Mouse (Mus musculus): Measurements from ENCODE around the gene Tgif1. TPM values are rescaled to one million over a fixed set of nuclear protein-coding genes. Genes with fewer than 3 reads are reported as not detected.

Tgif1 gene
- total and polyA plus RNA-seq, 3 experiments = 5.4 to 47.6 (median 11.0) TPM

DNA sequence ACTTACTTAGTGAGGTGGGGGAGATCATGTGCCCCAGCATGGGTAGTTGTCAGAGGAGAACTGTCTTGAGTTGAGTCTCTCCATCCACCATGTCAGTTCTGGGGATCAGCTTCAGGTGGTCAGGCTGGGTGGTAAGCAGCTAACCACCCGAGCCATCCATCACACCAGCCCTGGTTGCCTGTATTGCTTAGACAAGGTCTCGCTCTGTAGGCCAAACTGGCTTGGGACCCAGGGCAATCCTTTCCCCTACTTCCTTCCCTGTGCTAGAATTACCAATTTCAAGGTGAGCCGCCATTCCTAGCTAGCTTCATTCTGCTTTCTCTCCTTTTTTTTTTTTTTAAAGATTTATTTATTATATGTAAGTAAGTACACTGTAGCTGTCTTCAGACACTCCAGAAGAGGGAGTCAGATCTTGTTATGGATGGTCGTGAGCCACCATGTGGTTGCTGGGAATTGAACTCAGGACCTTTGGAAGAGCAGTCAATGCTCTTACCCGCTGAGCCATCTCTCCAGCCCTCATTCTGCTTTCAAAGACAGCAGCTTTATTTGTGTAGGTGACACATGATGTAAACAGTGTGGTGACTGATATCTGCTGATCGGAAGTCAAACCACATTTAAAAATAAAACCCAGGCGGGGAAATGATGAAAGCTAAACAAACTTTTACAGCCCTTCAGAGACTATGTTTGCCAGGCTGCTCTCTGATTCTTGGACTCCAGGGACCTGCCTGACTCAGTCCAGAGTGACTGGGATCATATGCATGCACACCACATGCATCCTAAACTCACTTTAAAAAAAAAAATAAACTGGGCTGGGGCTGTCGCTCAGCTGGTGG lies 56.2 kb downstream of the Tgif1 start:
- no peak for ATAC-seq (ENCODE audit: extremely low read depth, insufficient number of reproducible peaks, low FRiP score, poor library complexity, severe bottlenecking)
- H3K27me3 ChIP-seq (ENCODE audit: insufficient read depth, low read length) = no peaks in the 10 kb centered on the region
- no peak overlapping the region for H3K4me3 ChIP-seq (ENCODE audit: low read depth, low read length)
- DNase-seq (ENCODE audit: low spot score) = no peak
- no peak for TF ChIP-seq GATA2 (IDR thresholded peaks at IDR 0.05; ENCODE audit: borderline replicate concordance, low read depth, low read length)
- no peaks in the 10 kb centered on the region for H3K36me3 ChIP-seq (replicated peaks)
- no peaks in the 10 kb centered on the region for H3K4me1 ChIP-seq (ENCODE audit: insufficient read depth, low read depth, low read length)
- peaks cover 4% of the 10 kb centered on the region; the same call in 1 of the 2 replicates for H3K9me3 ChIP-seq (replicated peaks)

GRCm38 (mm10) chr17:70795196-70795595 lies 58.1 kb downstream of the Tgif1 start:
- Histone ChIP-seq H3K27me3 (ENCODE audit: insufficient read depth, low read length) (no peaks in the 10 kb centered on the region), H3K4me1 (ENCODE audit: insufficient read depth, low read depth, low read length) (no peaks in the 10 kb centered on the region), H3K4me3 (ENCODE audit: low read depth, low read length) (no peak overlapping the region), H3K36me3 (replicated peaks) (no peaks in the 10 kb centered on the region), H3K9me3 (replicated peaks) (peaks cover 6% of the 10 kb centered on the region; the same call in 1 of the 2 replicates)
- DNase-seq (ENCODE audit: low spot score) (no peak), ATAC-seq (ENCODE audit: extremely low read depth, insufficient number of reproducible peaks, low FRiP score, poor library complexity, severe bottlenecking) (no peak)
- TF ChIP-seq TAL1 (conservative IDR thresholded peaks at IDR 0.05; ENCODE audit: low read depth, low read length) (no peak), CTCF (IDR thresholded peaks at IDR 0.05; ENCODE audit: low read depth, low read length) (no peak), GATA1 (IDR thresholded peaks at IDR 0.05; ENCODE audit: borderline replicate concordance, low read length) (no peak), GATA2 (IDR thresholded peaks at IDR 0.05; ENCODE audit: borderline replicate concordance, low read depth, low read length) (no peak), POLR2AphosphoS5 (IDR thresholded peaks at IDR 0.05; ENCODE audit: insufficient replicate concordance, low read depth, low read length) (no peak)

- no peaks in the 10 kb centered on the region for H3K4me1 ChIP-seq (ENCODE audit: insufficient read depth, low read depth, low read length)
- TF ChIP-seq GATA1 (IDR thresholded peaks at IDR 0.05; ENCODE audit: borderline replicate concordance, low read length) = no peak
- TF ChIP-seq POLR2AphosphoS5 (IDR thresholded peaks at IDR 0.05; ENCODE audit: insufficient replicate concordance, low read depth, low read length) = no peak
- TF ChIP-seq GATA2 (IDR thresholded peaks at IDR 0.05; ENCODE audit: borderline replicate concordance, low read depth, low read length) = no peak
- no peak for TF ChIP-seq TAL1 (conservative IDR thresholded peaks at IDR 0.05; ENCODE audit: low read depth, low read length)
- TF ChIP-seq CTCF (IDR thresholded peaks at IDR 0.05; ENCODE audit: low read depth, low read length) = no peak
- H3K9me3 ChIP-seq (replicated peaks) = peaks cover 6% of the 10 kb centered on the region; the same call in 1 of the 2 replicates
- no peaks in the 10 kb centered on the region for H3K36me3 ChIP-seq (replicated peaks)
- ATAC-seq (ENCODE audit: extremely low read depth, insufficient number of reproducible peaks, low FRiP score, poor library complexity, severe bottlenecking) (no peak), DNase-seq (ENCODE audit: low spot score) (no peak)
- no peaks in the 10 kb centered on the region for H3K27me3 ChIP-seq (ENCODE audit: insufficient read depth, low read length)
- H3K4me3 ChIP-seq (ENCODE audit: low read depth, low read length) = no peak overlapping the region
These were observed 58.6 kb downstream of the Tgif1 start for GRCm38 (mm10) chr17:70794722-70795121.

DNA sequence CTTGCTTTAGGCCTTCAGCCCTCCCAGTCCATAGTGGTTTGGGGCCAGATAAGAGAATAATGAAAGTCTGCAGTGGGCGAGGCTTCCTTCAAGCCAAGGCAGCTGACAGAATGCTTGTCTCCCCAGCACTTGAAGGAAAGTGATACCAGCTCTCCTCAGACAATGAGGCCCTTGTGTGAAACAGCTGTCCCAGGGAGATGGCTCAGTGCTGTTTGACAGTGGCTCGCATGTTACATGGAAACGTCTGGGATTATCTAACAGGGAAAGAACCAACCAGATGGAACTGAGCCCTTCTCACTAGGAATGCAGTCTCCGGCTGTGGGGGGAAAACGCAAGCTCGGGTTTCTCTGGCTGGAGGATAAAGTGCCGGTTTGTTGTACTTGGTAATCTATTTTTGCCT lies 59.1 kb downstream of the Tgif1 start:
- no peak for DNase-seq (ENCODE audit: low spot score)
- H3K9me3 ChIP-seq (replicated peaks) = peaks cover 6% of the 10 kb centered on the region; the same call in 1 of the 2 replicates
- no peak for ATAC-seq (ENCODE audit: extremely low read depth, insufficient number of reproducible peaks, low FRiP score, poor library complexity, severe bottlenecking)
- TF ChIP-seq CTCF (IDR thresholded peaks at IDR 0.05; ENCODE audit: low read depth, low read length) = no peak
- no peaks in the 10 kb centered on the region for H3K4me1 ChIP-seq (ENCODE audit: insufficient read depth, low read depth, low read length)
- no peaks in the 10 kb centered on the region for H3K36me3 ChIP-seq (replicated peaks)
- no peak overlapping the region for H3K4me3 ChIP-seq (ENCODE audit: low read depth, low read length)
- no peaks in the 10 kb centered on the region for H3K27me3 ChIP-seq (ENCODE audit: insufficient read depth, low read length)

Other genes starting within 250 kb of the Tgif1 start
- gene Myom1, start 149.1 kb upstream of the Tgif1 start, total RNA-seq (2014; fragmentation: Nextera tagmentation) = 1.2 and 1.6 TPM in 2 replicates
- 0.71 and 1.0 TPM in 2 replicates for gene Myom1, start 149.1 kb upstream of the Tgif1 start, total RNA-seq (2017)
- 0.11 and 0.25 TPM in 2 replicates for gene Myom1, start 149.1 kb upstream of the Tgif1 start, polyA plus RNA-seq (2012)
- 145 and 148 TPM in 2 replicates for gene Myl12a, start 149.3 kb upstream of the Tgif1 start, total RNA-seq (2014; fragmentation: Nextera tagmentation)
- 222 and 225 TPM in 2 replicates for gene Myl12a, start 149.3 kb upstream of the Tgif1 start, total RNA-seq (2017)
- 52.1 and 76.2 TPM in 2 replicates for gene Myl12a, start 149.3 kb upstream of the Tgif1 start, polyA plus RNA-seq (2012)

All from G1E (cell line).